Mouse (Mus musculus) gastrocnemius, postnatal 10 days (tissue): ENCODE data around the gene Ankrd66. TPM values are rescaled to one million over a fixed set of nuclear protein-coding genes. Genes with fewer than 3 reads are reported as not detected.

Experiments used
- DNase-seq: peaks from one replicate; pipeline ENCODE4 v3.0.0; 2021; ENCODE audit warnings: mixed read lengths
- long read RNA-seq, 2 experiments: library from polyadenylated mRNA; stranded (forward); transcript quantifications; one replicate each; pipeline ENCODE4 v2.0.0; 2021
- total RNA-seq, 2 experiments: library from RNA; stranded (reverse); gene quantifications; 2 replicates each; pipeline ENCODE4 v1.2.3; 2021

Ankrd66 gene
- total RNA-seq = not detected
- long read RNA-seq, experiment 1 = 0 reads
- long read RNA-seq, experiment 2 = 0 reads

GRCm38 (mm10) chr17:43543539-43543938 is at the start of gene Ankrd66:
Gene Ankrd66, minus strand, starts transcription at chr17:43543639.
- no peak for DNase-seq

- DNase-seq = no peak
Measured at GRCm38 (mm10) chr17:43592296-43593291, 49.2 kb upstream of the Ankrd66 start.

- no peak for DNase-seq
Measured at GRCm38 (mm10) chr17:43590531-43590930, 47.1 kb upstream of the Ankrd66 start.

GRCm38 (mm10) chr17:43589750-43590149 is 46.3 kb upstream of the Ankrd66 start:
- DNase-seq = no peak

- DNase-seq = no peak
Measured at GRCm38 (mm10) chr17:43587278-43587677, 43.8 kb upstream of the Ankrd66 start.

- DNase-seq = no peak
Measured at GRCm38 (mm10) chr17:43584771-43585170, 41.3 kb upstream of the Ankrd66 start.

GRCm38 (mm10) chr17:43581012-43581467 is 37.6 kb upstream of the Ankrd66 start:
- DNase-seq = peak; percentile 40

GRCm38 (mm10) chr17:43580456-43580855 is 37.0 kb upstream of the Ankrd66 start:
- DNase-seq = no peak

GRCm38 (mm10) chr17:43573624-43574073 is 30.2 kb upstream of the Ankrd66 start:
- no peak for DNase-seq

GRCm38 (mm10) chr17:43569287-43569686 is 25.8 kb upstream of the Ankrd66 start:
- DNase-seq = no peak

GRCm38 (mm10) chr17:43567992-43568888 is 24.8 kb upstream of the Ankrd66 start, which contains the start of gene Pla2g7:
Gene Pla2g7, plus strand, starts transcription at chr17:43568098.
- DNase-seq = peak; percentile 35

- no peak for DNase-seq
Measured at GRCm38 (mm10) chr17:43567593-43567991, 24.2 kb upstream of the Ankrd66 start.

GRCm38 (mm10) chr17:43563192-43563987 is 20.0 kb upstream of the Ankrd66 start:
- no peak for DNase-seq

- no peak for DNase-seq
Measured at GRCm38 (mm10) chr17:43558678-43559077, 15.2 kb upstream of the Ankrd66 start.

GRCm38 (mm10) chr17:43557541-43558090 is 14.2 kb upstream of the Ankrd66 start:
- peak; percentile 54 for DNase-seq

- no peak for DNase-seq
Measured at GRCm38 (mm10) chr17:43557104-43557503, 13.7 kb upstream of the Ankrd66 start.

GRCm38 (mm10) chr17:43554516-43555403 is 11.3 kb upstream of the Ankrd66 start:
- no peak for DNase-seq

- no peak for DNase-seq
Measured at GRCm38 (mm10) chr17:43551122-43551630, 7.7 kb upstream of the Ankrd66 start.

GRCm38 (mm10) chr17:43544040-43544439 is 601 bp upstream of the Ankrd66 start:
- no peak for DNase-seq

GRCm38 (mm10) chr17:43538767-43539166 is 4.7 kb downstream of the Ankrd66 start:
- DNase-seq = no peak
